Mouse (Mus musculus): ENCODE measurements around the gene Lcn11.

- TF ChIP-seq POLR2A (IDR thresholded peaks at IDR 0.05; ENCODE audit: insufficient read depth, low read depth, low read length) = no peak
- no peak for TF ChIP-seq EP300 (IDR thresholded peaks at IDR 0.05; ENCODE audit: insufficient read depth, low read depth, low read length)
- TF ChIP-seq CTCF (IDR thresholded peaks at IDR 0.05) = no peak
Observed at GRCm38 (mm10) chr2:25785573-25786322, 8.9 kb downstream of the Lcn11 start.

Measured in heart, adult 2 months (tissue).